Mouse (Mus musculus) macrophage (primary cell): ENCODE results near the gene Usp39. TPM values are rescaled to one million over a fixed set of nuclear protein-coding genes. Genes with fewer than 3 reads are reported as not detected.

Experiments
- H3K27ac ChIP-seq: fragments of 350-480 bp; formaldehyde crosslinking; 2 replicates; pipeline ENCODE4 v1.9.0; 2021
- H3K36me3 ChIP-seq: fragments of 350-480 bp; formaldehyde crosslinking; 2 replicates; pipeline ENCODE4 v1.9.0; 2021; ENCODE audit errors: inconsistent target
- H3K4me3 ChIP-seq: fragments of 350-480 bp; formaldehyde crosslinking; 2 replicates; pipeline ENCODE4 v1.9.0; 2021; ENCODE audit errors: inconsistent target
- H3K79me2 ChIP-seq: fragments of 350-480 bp; formaldehyde crosslinking; 2 replicates; pipeline ENCODE4 v1.9.0; 2021; ENCODE audit errors: inconsistent target
- WGBS: methylation state at CpG from one replicate; pipeline ENCODE4 v1.1.7; 2026; ENCODE audit warnings: inconsistent platforms; ENCODE audit not compliant: missing documents; 5-methylcytosine and 5-hydroxymethylcytosine counted together
- polyA plus RNA-seq: library from polyadenylated mRNA; stranded (reverse); fragments of 250-400 nt; gene quantifications from 3 replicates; pipeline ENCODE4 v1.2.4, GENCODE M21; 2018; ENCODE audit warnings: inconsistent platforms

Usp39 gene
- polyA plus RNA-seq, 1 experiment from 2014 or later = 30.3 TPM

- WGBS = 3% methylated on average over 35 of the region's 49 CpGs
- peaks cover 9% of the 10 kb centered on the region for H3K36me3 ChIP-seq
- H3K27ac ChIP-seq = no peak within 1 kb of the TSS
- no peaks in the 10 kb centered on the region for H3K79me2 ChIP-seq
- H3K4me3 ChIP-seq = peak within 1 kb of the TSS; percentile 39
Measured at GRCm38 (mm10) chr6:72380131-72380770, 35.3 kb upstream of the Usp39 start, which contains the start of gene Vamp5. Gene Vamp5, minus strand, starts transcription at chr6:72380468.

GRCm38 (mm10) chr6:72379377-72380130 lies 34.6 kb upstream of the Usp39 start:
- Histone ChIP-seq H3K4me3 (peak overlapping the region; percentile 39), H3K27ac (no peak overlapping the region), H3K36me3 (0 out of 2 replicates have a peak, but pooled peaks cover 2% of the 10 kb centered on the region), H3K79me2 (no peaks in the 10 kb centered on the region)
- 30% methylated on average over 7 of the region's 7 CpGs for WGBS

DNA sequence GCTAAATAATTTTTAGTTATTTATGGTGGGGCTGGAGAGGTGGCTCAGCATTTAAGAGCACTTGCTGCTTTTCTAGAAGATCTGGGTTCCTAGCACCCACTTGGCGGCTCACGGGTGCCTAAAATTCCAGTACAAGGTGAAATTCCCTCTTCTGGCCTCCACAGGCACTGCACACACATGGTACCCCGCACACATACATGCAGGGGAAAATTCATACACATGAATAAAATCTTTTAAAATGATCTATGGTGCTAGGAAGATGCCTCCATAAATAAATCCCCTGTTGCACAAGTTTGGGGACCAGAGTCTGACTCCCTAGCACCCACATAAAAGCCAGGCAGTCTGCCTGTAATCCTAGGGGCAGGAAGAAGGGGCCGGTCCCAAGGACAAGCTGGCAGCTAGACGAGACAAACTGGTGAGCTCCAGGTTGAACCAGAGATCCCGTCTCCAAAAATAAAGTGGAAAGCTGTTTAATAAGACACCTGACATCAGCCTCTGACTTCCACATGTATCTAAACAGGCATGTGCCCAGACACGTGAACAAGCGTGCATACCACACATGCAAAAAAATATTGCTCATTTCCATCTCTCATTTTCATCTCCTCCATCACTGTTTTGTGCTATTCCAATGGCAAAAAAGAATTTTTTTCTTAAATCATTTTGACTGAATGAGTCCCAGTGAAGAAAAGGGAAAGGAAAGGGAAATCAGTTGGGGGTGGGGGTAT lies 33.7 kb upstream of the Usp39 start:
- no peak overlapping the region for H3K4me3 ChIP-seq
- no peak overlapping the region for H3K27ac ChIP-seq
- 89% methylated on average over 8 of the region's 8 CpGs for WGBS

GRCm38 (mm10) chr6:72374820-72375563 lies 30.0 kb upstream of the Usp39 start:
- H3K27ac ChIP-seq = no peak overlapping the region
- 15% methylated on average over 15 of the region's 15 CpGs for WGBS
- no peaks in the 10 kb centered on the region for H3K36me3 ChIP-seq
- no peaks in the 10 kb centered on the region for H3K79me2 ChIP-seq
- H3K4me3 ChIP-seq = no peak overlapping the region

More for the DNA sequence above, 33.7 kb upstream of the Usp39 start:
- H3K79me2 ChIP-seq = no peaks in the 10 kb centered on the region
- H3K36me3 ChIP-seq = no peaks in the 10 kb centered on the region

DNA sequence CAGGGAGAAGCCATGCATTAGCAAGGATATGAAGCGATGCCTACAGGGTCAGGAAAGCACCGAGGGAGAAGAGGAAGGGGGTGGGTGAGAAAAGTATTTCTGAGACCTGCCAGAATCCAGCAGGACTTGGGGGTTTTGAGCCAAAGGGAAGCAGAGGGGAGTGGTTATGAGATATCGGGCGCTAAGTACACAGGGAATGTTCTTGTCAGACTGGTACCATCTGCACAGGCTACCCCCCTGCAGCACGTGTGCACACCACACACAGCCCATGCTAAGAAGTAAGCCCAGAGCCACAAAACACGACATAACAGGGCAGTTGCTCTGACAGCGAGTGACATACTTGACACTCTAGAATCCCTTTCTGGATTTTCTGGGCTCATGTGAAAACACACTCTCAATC lies 29.2 kb upstream of the Usp39 start:
- Histone ChIP-seq H3K36me3 (no peaks in the 10 kb centered on the region), H3K27ac (no peak overlapping the region), H3K4me3 (no peak overlapping the region), H3K79me2 (no peaks in the 10 kb centered on the region)
- WGBS = 85% methylated on average over 7 of the region's 7 CpGs

- no peak overlapping the region for H3K4me3 ChIP-seq
- WGBS = 95% methylated on average over 4 of the region's 4 CpGs
- no peaks in the 10 kb centered on the region for H3K36me3 ChIP-seq
- no peak overlapping the region for H3K27ac ChIP-seq
- no peaks in the 10 kb centered on the region for H3K79me2 ChIP-seq
Measured at GRCm38 (mm10) chr6:72373184-72373583, 28.2 kb upstream of the Usp39 start.

DNA sequence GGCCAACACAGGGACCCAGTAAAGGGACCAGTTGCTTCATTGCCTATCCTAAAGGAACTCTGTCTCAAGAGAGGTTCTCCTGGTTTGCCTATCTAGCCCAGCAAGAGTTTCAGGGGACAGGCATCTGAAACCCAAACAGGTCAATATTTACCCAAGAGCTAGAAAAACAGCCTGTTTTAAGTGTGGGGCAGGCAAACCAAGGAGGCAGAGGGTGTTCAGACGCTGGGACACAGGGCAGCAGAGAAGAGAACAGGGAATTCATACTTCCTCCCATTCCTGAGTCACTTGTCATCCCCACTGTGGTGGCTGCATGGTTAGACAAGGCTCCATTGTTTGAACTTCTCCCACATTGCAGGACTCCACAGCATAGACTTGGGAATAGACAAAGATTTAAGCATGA lies 26.6 kb upstream of the Usp39 start:
- Histone ChIP-seq H3K36me3 (no peaks in the 10 kb centered on the region), H3K27ac (no peak overlapping the region), H3K4me3 (no peak overlapping the region), H3K79me2 (no peaks in the 10 kb centered on the region)
- 44% methylated on average over 1 of the region's 1 CpGs for WGBS

GRCm38 (mm10) chr6:72371147-72371546 lies 26.2 kb upstream of the Usp39 start:
- H3K36me3 ChIP-seq = no peaks in the 10 kb centered on the region
- H3K27ac ChIP-seq = no peak overlapping the region
- WGBS = 86% methylated on average over 4 of the region's 5 CpGs
- no peaks in the 10 kb centered on the region for H3K79me2 ChIP-seq
- no peak overlapping the region for H3K4me3 ChIP-seq

DNA sequence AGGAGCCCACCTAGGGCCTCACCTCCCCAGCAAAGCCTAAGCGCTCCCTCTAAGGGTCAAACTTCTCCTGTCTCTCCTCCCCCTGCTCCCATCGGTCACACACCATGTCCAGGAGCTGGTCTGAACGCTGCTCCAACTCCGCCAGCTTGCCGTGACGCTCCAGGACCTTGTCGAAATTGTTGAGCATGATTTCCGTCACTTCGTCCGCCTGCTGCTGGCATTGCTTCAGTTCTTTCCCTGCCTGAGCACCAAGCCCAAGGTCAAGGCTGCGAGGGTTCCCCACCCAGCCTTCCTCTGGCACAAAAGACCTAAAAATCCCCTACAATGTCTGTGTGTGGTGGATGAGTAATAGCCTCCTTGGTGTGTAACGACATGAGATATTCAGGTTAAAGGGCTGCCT lies 25.1 kb upstream of the Usp39 start:
- no peaks in the 10 kb centered on the region for H3K36me3 ChIP-seq

GRCm38 (mm10) chr6:72369557-72369956 lies 24.6 kb upstream of the Usp39 start:
- 97% methylated on average over 3 of the region's 4 CpGs for WGBS
- Histone ChIP-seq H3K36me3 (no peaks in the 10 kb centered on the region), H3K79me2 (no peaks in the 10 kb centered on the region), H3K27ac (no peak overlapping the region), H3K4me3 (no peak overlapping the region)

More for the DNA sequence above, 25.1 kb upstream of the Usp39 start:
- 93% methylated on average over 12 of the region's 12 CpGs for WGBS
- H3K27ac ChIP-seq = no peak overlapping the region
- H3K79me2 ChIP-seq = no peaks in the 10 kb centered on the region
- H3K4me3 ChIP-seq = no peak overlapping the region

DNA sequence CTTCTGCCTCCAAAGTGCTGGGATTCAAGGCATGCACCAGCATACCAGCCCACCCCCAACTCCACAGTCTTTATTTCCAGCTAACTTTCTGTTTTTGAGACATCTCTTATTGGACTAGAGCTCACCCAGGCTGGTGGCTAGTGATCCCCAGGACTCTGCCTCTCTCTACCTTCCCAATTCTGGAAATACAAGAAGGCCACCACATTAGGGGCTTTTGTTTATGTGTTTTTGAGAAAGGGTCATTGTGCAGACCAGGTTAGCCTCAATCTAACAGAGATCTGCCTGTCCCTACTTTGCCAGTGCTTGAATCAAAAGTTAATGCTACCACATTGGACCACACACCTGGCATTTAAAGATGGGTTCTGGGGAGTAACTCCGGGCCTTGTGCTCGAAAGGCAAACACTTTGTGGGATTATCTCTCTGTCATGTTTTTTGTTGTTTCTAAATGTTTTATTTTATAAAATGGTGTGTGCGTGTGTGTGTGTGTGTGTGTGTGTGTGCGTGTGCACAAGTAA lies 22.5 kb upstream of the Usp39 start:
- Histone ChIP-seq H3K36me3 (no peaks in the 10 kb centered on the region), H3K79me2 (no peaks in the 10 kb centered on the region), H3K4me3 (no peak overlapping the region), H3K27ac (no peak overlapping the region)
- WGBS = 92% methylated on average over 2 of the region's 4 CpGs

GRCm38 (mm10) chr6:72366844-72367443 lies 22.0 kb upstream of the Usp39 start, which contains the start of gene Rnf181:
Gene Rnf181, minus strand, starts transcription at chr6:72366956.
- peaks cover 2% of the 10 kb centered on the region for H3K79me2 ChIP-seq
- H3K27ac ChIP-seq = no peak within 1 kb of the TSS
- no peaks in the 10 kb centered on the region for H3K36me3 ChIP-seq
- 94% methylated on average over 4 of the region's 4 CpGs for WGBS
- no peak within 1 kb of the TSS for H3K4me3 ChIP-seq

- WGBS = 66% methylated on average over 3 of the region's 3 CpGs
- H3K4me3 ChIP-seq = no peak overlapping the region
- peaks cover 9% of the 10 kb centered on the region for H3K79me2 ChIP-seq
- H3K36me3 ChIP-seq = no peaks in the 10 kb centered on the region
- H3K27ac ChIP-seq = no peak overlapping the region
Measured at GRCm38 (mm10) chr6:72366304-72366703, 21.3 kb upstream of the Usp39 start.

DNA sequence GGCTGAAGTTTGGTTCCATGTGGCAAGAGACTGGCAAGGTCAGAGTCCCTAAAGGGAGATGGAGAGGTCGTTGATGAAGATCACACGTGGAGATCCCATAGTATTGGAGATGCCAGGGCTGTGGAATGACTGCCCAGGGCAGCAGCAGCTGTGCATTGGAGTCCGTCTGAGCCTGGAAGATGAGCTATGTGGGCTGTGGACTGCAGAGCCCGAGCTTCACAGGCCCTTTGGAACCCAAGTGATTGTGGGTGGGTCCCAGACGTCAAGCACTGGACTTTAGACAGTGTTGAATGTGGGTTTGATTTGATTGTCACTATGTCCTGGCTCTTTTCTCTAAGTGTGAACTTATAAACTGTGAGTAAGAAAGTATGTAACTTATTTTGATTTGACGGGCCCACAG lies 20.0 kb upstream of the Usp39 start:
- no peak overlapping the region for H3K27ac ChIP-seq
- WGBS = 83% methylated on average over 6 of the region's 6 CpGs
- peaks cover 6% of the 10 kb centered on the region; the same call in 1 of the 2 replicates for H3K36me3 ChIP-seq
- no peak overlapping the region for H3K4me3 ChIP-seq
- peaks cover 20% of the 10 kb centered on the region for H3K79me2 ChIP-seq
